Mouse (Mus musculus): ENCODE results near the gene Krt35.

The Krt35 gene

DNA sequence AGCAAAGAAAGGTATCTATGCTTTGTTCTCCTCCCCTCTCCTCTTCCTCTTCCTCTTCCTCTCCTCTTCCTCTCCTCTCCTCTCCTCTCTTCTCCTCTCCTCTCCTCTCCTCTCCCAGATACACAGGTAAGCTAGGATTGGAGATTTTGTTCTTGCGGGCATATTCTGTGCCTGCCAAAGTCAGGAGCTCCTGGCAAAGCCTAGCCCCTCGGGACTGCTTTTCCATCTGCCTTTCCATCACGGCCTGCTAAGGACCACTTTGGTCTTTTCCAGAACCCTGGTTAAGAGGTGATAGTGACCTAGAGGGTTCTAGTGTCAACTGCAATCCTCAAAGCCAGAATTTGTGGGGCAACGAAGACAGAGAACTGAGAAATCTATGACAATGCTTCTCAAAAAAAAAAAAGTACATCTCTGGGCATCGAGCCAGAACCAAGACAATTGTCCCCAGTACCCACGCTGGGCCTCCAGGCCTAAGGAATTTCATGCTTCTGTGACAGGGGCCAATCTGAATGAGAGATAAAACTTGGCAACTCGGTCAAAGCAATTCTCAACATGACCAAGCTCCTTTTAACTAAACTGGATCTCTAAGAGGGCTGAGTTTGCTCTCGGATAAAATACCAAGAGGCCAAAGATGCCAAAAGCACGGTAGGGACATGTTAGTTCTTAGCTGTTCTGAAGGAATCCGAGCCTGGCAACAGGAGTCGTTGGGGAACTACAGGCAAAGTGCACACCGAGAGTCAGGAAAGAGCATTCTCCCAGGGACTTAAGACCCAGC, 29.6 kb downstream of the Krt35 start:
- in situ Hi-C loops (cut with MseI, MboI), result loop anchor here (5.0 kb wide), 2 partner anchors 101 to 216 kb away; no protein-coding TSS in a partner anchor

DNA sequence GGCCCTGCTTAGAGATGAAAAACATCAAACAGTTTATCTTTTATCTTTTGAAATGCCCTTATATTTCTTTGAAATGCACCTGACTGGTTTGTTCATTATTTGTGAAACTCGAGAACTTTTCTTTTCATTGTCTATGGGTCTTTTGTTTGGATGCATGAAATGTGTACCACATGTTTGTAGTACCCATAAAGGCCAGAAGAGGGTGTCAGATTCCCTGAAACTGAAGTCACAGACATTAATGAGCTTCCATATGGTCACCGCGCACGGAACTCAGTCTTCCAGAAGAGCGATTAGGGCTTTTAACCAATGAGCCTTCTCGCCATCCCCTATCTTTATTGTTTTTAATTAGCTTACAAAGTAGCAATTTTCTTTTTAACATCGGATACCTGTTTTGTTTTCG, 37.2 kb downstream of the Krt35 start:
- in situ Hi-C loops (cut with MseI, MboI), result loop anchor here in 1 of 2 experiments (5.0 kb wide), 1 partner anchor 108 kb away; no protein-coding TSS in a partner anchor

- in situ Hi-C loops (cut with MseI, MboI), result loop anchor here in 1 of 2 experiments (5.0 kb wide), 1 partner anchor 111 kb away; no protein-coding TSS in a partner anchor
Observed at GRCm38 (mm10) chr11:100055686-100056655, 40.1 kb downstream of the Krt35 start.

- in situ Hi-C loops (cut with MseI, MboI), result no loop called here
Observed at GRCm38 (mm10) chr11:100050451-100050850, 45.6 kb downstream of the Krt35 start, which contains the start of gene Krt31. Gene Krt31, minus strand, starts transcription at chr11:100050551.

DNA sequence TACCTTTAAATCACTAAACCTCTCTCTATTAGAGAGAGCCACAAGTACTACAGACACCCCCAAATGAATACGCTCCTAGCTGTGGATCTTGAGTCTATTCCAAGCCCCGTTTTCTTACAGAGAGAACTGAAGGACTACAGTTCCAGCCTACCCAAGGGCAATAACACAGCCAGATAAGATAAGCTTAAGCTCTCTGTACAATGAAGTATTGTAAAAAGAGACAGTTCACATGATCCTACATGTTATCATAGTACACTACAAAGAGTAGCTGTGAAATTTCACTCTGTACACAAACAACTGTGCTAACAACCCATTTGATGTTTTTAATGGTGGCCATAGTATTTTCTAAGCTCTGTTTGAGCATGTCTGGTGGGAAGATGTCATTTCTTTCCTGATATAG, 48.8 kb downstream of the Krt35 start:
- in situ Hi-C loops (cut with MseI, MboI), result no loop called here

DNA sequence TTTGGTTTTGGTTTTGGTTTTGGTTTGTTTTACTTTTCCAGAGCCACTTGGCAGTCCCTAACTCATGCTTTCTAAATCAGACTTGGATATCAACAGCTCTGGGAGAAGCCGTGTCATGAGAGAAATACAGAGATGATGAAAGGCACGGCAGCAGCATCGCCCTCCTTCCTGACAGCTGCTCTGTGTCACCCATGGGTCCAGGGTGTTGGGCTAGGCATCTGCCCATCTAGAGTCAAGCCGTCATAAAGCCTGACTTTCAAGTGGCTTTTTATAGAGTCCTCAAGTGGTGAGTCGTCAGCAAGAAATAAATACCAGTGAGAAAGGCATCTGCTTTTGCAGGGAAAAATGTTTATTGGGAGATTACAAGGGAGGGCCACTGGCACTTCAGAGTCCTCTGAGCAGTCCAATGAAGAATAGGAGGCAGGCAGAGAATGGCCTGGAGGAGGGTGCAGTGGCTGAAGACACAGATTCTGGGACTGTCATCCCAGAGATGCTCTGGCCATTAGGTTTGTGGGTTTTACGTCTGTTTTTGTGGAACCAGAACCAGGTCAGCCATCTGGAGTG, 49.7 kb downstream of the Krt35 start:
- in situ Hi-C loops (cut with MseI, MboI), result no loop called here
